Mouse (Mus musculus): Measurements from ENCODE around the gene Nfia.

GRCm38 (mm10) chr4:97944309-97944708 is 171.8 kb downstream of the Nfia start:
- TF ChIP-seq CTCF (IDR thresholded peaks at IDR 0.05; ENCODE audit: low read depth, low read length) (no peak), POLR2A (IDR thresholded peaks at IDR 0.05; ENCODE audit: insufficient read depth, low read length) (no peak)
